Mouse (Mus musculus) limb, embryonic 14.5 days (tissue): ENCODE measurements around the gene Ucn2. TPM values are rescaled to one million over a fixed set of nuclear protein-coding genes. Genes with fewer than 3 reads are reported as not detected.
A peak's percentile ranks its signal among the peaks of the same experiment; 100 is the strongest.

Source experiments
- ATAC-seq: fragments of 200-750 bp; cut with Nextera tagmentation; 2 replicates; pipeline ENCODE4 v1.8.0; 2017; ENCODE audit warnings: low read depth, moderate number of reproducible peaks, moderate TSS enrichment; ENCODE audit not compliant: low FRiP score
- DNase-seq: peaks from one replicate; pipeline ENCODE4 v3.0.0-alpha.2; 2015; ENCODE audit warnings: low spot score
- H3K27ac ChIP-seq: fragments of 300-500 bp; sonication (generic); replicated peaks from 2 replicates; pipeline ENCODE4 v1.5.1; 2014; ENCODE audit warnings: low read depth, mild to moderate bottlenecking, low read length, moderate library complexity, mixed read lengths
- H3K27me3 ChIP-seq: fragments of 300-500 bp; sonication (generic); 2 replicates; pipeline ENCODE4 v1.6.1; 2014; ENCODE audit warnings: low read length, mixed read lengths; ENCODE audit not compliant: control insufficient read depth, insufficient read depth
- H3K36me3 ChIP-seq: fragments of 300-500 bp; sonication (generic); 2 replicates; pipeline ENCODE4 v1.6.1; 2014; ENCODE audit warnings: mild to moderate bottlenecking, low read length, moderate library complexity, mixed read lengths; ENCODE audit not compliant: control insufficient read depth, insufficient read depth
- H3K4me1 ChIP-seq: fragments of 300-500 bp; sonication (generic); 2 replicates; pipeline ENCODE4 v1.6.1; 2014; ENCODE audit warnings: antibody characterized with exemption, low read length, mixed read lengths; ENCODE audit not compliant: control insufficient read depth, insufficient read depth
- H3K4me2 ChIP-seq: fragments of 300-500 bp; sonication (generic); replicated peaks from 2 replicates; pipeline ENCODE4 v1.6.1; 2014; ENCODE audit warnings: low read depth, mild to moderate bottlenecking, low read length, moderate library complexity; ENCODE audit not compliant: severe bottlenecking
- H3K4me3 ChIP-seq: fragments of 300-500 bp; sonication (generic); replicated peaks from 2 replicates; pipeline ENCODE4 v1.5.1; 2014; ENCODE audit warnings: low read length
- H3K9ac ChIP-seq: fragments of 300-500 bp; sonication (generic); 2 replicates; pipeline ENCODE4 v1.6.1; 2014; ENCODE audit warnings: mild to moderate bottlenecking, low read depth, low read length, moderate library complexity; ENCODE audit not compliant: severe bottlenecking
- H3K9me3 ChIP-seq: fragments of 300-500 bp; sonication (generic); 2 replicates; pipeline ENCODE4 v1.6.1; 2016; ENCODE audit warnings: low read length; ENCODE audit not compliant: control insufficient read depth
- POLR2A ChIP-seq: fragments of 200-500 bp; IDR thresholded peaks from 2 replicates; pipeline ENCODE4 v1.8.0; 2012; ENCODE audit warnings: inconsistent platforms, mild to moderate bottlenecking, moderate library complexity, borderline replicate concordance; ENCODE audit not compliant: insufficient read depth, insufficient read length; ENCODE audit errors: extremely low read depth
- WGBS: fragments of 180-500 bp; shearing (Covaris S2); extraction: QIAGEN DNeasy Blood & Tissue Kit; methylation state at CpG from one replicate; pipeline ENCODE4 v1.1.7; 2014; 5-methylcytosine and 5-hydroxymethylcytosine counted together
- polyA plus RNA-seq, 2 experiments: library from polyadenylated mRNA; depleted of rRNA in 1 of 2; stranded (reverse) in 1 of 2; unstranded in 1 of 2; fragments of >200 nt; fragmentation: Nextera tagmentation in 1 of 2; extraction: Ambion mirVana in 1 of 2; gene quantifications; 2 replicates each; pipeline versions ENCODE4 v1.2.1 to v1.2.3; 2012 to 2014

Gene Ucn2
- polyA plus RNA-seq, 2 experiments: 1.0 to 6.2 TPM

DNA sequence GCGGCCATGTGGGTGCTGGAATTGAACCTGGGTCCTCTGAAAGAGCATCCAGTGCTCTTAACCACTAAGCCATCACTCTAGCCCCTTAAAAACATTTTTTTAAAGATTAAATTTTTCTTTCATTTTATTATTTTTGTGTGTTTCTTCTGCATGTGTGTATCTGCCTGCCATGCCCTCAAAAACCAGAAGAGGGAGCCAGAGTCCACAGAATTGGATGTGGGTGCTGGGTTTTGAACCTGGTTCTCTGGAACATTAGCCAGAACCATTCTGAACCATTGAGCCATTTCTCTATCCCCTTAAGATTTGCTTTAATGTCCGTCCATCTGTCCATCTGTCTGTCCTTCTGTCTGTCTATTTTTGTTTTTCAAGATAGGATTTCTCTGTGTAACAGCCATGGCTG, 17.4 kb downstream of the Ucn2 start:
- no peak for TF ChIP-seq POLR2A
- no peak for ATAC-seq
- H3K27me3 ChIP-seq: no peaks in the 10 kb centered on the region
- no peak overlapping the region for H3K9ac ChIP-seq
- H3K4me3 ChIP-seq: no peak overlapping the region
- H3K4me2 ChIP-seq: no peak overlapping the region
- peak; percentile 48 for DNase-seq
- H3K27ac ChIP-seq: no peak overlapping the region
- WGBS: 52% methylated on average over 2 of the region's 2 CpGs
- no peaks in the 10 kb centered on the region for H3K4me1 ChIP-seq
- peaks cover 6% of the 10 kb centered on the region for H3K36me3 ChIP-seq
- no peaks in the 10 kb centered on the region for H3K9me3 ChIP-seq

GRCm38 (mm10) chr9:109007025-109007780, 21.4 kb downstream of the Ucn2 start:
- no peaks in the 10 kb centered on the region for H3K4me1 ChIP-seq
- H3K27ac ChIP-seq: no peak overlapping the region
- no peaks in the 10 kb centered on the region for H3K27me3 ChIP-seq
- WGBS: 82% methylated on average over 21 of the region's 21 CpGs
- TF ChIP-seq POLR2A: no peak
- H3K4me3 ChIP-seq: no peak overlapping the region
- H3K9ac ChIP-seq: no peak overlapping the region
- DNase-seq (no peak), ATAC-seq (no peak)
- H3K36me3 ChIP-seq: peaks cover 21% of the 10 kb centered on the region
- H3K9me3 ChIP-seq: no peaks in the 10 kb centered on the region
- H3K4me2 ChIP-seq: no peak overlapping the region

- 86% methylated on average over 9 of the region's 9 CpGs for WGBS
- DNase-seq: no peak
- no peak for ATAC-seq
- no peak overlapping the region for H3K27ac ChIP-seq
- H3K9ac ChIP-seq: no peak overlapping the region
- H3K4me1 ChIP-seq: no peaks in the 10 kb centered on the region
- no peaks in the 10 kb centered on the region for H3K27me3 ChIP-seq
- H3K9me3 ChIP-seq: no peaks in the 10 kb centered on the region
- no peak for TF ChIP-seq POLR2A
- H3K4me3 ChIP-seq: no peak overlapping the region
- H3K4me2 ChIP-seq: no peak overlapping the region
- H3K36me3 ChIP-seq: peaks cover 22% of the 10 kb centered on the region
These were observed 22.3 kb downstream of the Ucn2 start for GRCm38 (mm10) chr9:109008081-109008480.

DNA sequence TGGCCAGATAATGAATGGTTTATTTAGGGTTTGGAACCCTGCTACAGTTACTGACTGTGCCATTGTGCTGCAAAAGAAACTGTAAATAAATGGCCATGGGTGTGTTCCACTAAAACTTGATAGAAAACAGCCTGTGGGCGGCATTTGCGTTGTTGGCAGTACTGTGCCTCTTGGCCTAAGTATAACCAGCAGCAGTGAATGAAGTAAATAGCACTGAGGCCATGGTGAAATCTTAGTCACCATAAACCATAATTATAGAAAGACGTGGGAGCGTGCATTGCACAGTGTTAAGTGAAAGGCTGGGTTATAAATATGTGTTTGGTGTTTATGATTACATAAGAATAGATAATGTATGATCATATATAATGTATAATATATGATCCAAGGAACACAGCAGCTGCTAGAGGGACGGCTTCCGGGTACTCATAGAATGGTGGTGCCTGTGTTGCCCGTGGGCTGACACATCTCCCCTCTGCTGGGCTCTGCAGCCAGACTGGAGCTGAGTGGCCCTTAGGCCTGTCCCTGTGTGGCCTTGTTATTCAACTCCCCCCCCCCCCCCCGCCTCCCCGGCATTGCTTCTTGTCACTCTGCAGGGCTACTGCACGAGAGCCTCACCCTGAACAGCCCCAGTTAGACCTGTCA, 23.3 kb downstream of the Ucn2 start:
- H3K27me3 ChIP-seq: no peaks in the 10 kb centered on the region
- no peak overlapping the region for H3K4me2 ChIP-seq
- H3K4me1 ChIP-seq: no peaks in the 10 kb centered on the region
- H3K36me3 ChIP-seq: peaks cover 25% of the 10 kb centered on the region
- no peak for TF ChIP-seq POLR2A
- DNase-seq (no peak), ATAC-seq (no peak)
- no peak overlapping the region for H3K4me3 ChIP-seq
- no peaks in the 10 kb centered on the region for H3K9me3 ChIP-seq
- WGBS: 56% methylated on average over 9 of the region's 10 CpGs
- H3K9ac ChIP-seq: no peak overlapping the region
- no peak overlapping the region for H3K27ac ChIP-seq

GRCm38 (mm10) chr9:109009636-109010315, 24.0 kb downstream of the Ucn2 start:
- Histone ChIP-seq H3K4me3 (no peak overlapping the region), H3K27ac (no peak overlapping the region), H3K9ac (0 out of 2 replicates have a peak overlapping the region, but pooled peaks have one; percentile 12), H3K27me3 (no peaks in the 10 kb centered on the region), H3K4me2 (no peak overlapping the region), H3K36me3 (peaks cover 25% of the 10 kb centered on the region), H3K4me1 (no peaks in the 10 kb centered on the region), H3K9me3 (no peaks in the 10 kb centered on the region)
- peak; percentile 45 for ATAC-seq
- 37% methylated on average over 17 of the region's 17 CpGs for WGBS
- TF ChIP-seq POLR2A: no peak
- DNase-seq: peak; percentile 24
